Mouse (Mus musculus) fibroblast of lung, adult 2 months (primary cell): ENCODE data around the gene Tmtc2.
"Not testable (repeated sequence)": the region's sequence is repeated elsewhere in the genome, so short reads cannot be mapped to it uniquely, and the experiment has no call there.

Experiments
- DNase-seq: peaks from one replicate; pipeline ENCODE4 v3.0.0-alpha.2; 2011; ENCODE audit warnings: low read depth

Tmtc2 gene

DNA sequence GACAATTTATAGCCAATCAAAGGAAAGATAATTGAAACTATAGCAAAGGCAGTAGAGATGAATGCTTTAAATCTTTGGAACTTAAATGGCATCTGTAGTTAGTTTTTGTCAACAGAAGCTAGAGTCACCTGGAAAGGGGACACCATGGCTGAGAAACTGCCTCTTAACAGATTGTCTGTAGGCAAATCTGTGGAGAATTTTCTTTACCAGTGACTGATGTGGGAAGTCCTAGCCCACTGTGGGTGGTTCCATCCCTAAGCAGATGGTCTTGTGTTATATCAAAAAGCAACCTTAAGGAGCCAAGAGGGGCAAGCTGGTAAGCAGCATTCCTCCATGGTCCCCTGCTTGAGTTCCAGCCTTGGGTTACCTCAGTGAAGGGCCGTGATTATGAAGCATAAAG, 281.3 kb downstream of the Tmtc2 start:
- DNase-seq, result no peak

DNA sequence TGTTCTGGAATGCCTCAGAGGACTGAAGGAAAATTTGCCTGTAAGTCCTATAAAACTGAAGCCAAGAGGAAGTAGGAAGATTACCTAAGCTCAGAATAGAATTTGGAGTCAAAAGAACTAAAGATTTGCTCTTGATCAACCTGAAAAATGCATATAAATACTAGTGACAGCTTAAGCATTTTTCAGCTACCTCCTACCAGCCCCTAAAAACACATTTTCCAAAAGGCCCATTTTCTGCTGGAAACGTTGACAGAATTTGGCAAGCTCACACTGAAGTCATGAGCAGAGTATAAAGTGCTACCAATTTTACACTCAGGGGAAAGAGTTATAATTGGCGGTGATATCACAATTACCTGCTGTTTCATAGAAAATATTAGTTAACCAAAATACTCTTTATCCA, 285.8 kb downstream of the Tmtc2 start:
- no peak for DNase-seq

- DNase-seq, result no peak
Measured at GRCm38 (mm10) chr10:105287575-105287974, 286.7 kb downstream of the Tmtc2 start.

- DNase-seq, result no peak
Measured at GRCm38 (mm10) chr10:105287064-105287463, 287.2 kb downstream of the Tmtc2 start.

DNA sequence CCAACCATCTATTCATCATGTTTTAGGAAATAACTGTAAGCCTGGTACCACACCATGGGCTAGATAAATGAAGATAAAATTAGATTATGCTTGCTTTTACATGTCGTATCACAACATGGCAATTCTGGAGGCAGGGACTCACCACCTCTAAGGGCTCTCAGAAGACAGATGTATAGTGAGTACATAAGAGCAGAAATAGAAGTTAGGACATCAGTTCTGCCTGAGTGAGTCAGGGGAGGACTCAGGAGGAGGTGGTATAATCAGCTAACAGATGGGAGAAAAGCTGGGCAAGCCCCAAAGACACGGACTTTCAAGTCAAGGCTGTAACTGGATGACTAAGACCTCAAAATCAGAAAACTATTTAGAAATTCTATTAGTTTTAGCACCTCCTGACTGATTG, 288.0 kb downstream of the Tmtc2 start:
- no peak for DNase-seq

GRCm38 (mm10) chr10:105284171-105284570, 290.1 kb downstream of the Tmtc2 start:
- no peak for DNase-seq

DNA sequence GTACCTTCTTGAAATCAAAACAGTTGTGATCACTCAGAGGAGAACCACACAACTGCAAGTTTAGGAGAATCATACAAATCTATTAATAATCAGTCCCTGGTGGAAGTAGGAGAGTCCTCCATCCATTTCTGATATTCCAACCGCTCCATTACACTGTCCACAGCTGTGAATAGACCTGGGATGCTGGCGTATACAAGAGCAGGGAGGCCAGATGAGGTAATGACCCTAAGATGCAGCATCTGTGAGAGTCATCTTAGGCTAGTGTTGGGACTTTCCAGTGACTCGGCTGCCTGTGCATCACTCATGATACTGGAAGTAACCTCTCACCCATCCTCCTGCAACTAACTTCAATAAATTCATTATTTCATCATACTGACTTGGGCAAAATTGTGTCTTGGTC, 293.3 kb downstream of the Tmtc2 start:
- no peak for DNase-seq

DNA sequence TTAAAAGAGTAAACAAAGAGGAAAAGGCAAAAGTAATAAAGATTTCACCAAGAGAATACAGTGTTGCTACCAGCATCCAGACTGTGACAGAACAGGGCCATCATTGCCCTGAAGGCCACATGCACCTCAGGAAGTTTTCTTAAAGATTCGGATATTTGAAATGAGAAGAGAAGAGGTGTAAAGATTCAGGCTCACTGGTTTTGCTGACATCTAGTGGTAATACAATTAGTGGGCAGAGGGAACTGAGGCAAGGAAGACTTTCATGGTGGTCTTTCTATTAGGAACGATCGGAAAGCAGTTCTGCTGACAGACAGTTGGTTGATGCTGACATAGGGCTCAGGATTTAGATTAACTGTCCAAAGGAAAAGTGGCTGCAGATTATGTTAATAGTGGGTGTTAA, 314.2 kb downstream of the Tmtc2 start:
- no peak for DNase-seq

- DNase-seq, result not testable (repeated sequence)
Measured at GRCm38 (mm10) chr10:105238291-105238690, 336.0 kb downstream of the Tmtc2 start.

GRCm38 (mm10) chr10:105232864-105233263, 341.4 kb downstream of the Tmtc2 start:
- DNase-seq, result no peak

DNA sequence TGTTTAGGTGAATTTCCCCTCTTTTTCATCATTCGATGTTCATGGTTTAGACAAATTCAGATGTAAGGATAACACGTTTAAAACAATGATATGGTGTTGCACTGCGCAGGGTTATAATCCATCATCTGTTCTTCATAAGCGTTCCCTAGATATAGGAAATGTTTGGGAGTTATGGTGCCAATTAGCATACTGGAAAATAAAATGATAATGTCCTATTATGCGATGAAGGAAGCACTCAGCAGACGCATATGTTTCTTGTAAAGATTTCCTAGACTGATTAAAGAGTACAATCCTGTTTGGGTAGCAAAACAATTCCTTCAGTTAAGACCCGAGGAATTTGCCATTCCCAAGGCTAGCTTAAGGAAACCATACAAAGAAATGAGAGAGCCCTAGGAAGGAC, 343.8 kb downstream of the Tmtc2 start:
- no peak for DNase-seq

- DNase-seq, result no peak
Measured at GRCm38 (mm10) chr10:105228623-105229022, 345.6 kb downstream of the Tmtc2 start.

GRCm38 (mm10) chr10:105227631-105228030, 346.6 kb downstream of the Tmtc2 start:
- DNase-seq, result no peak

DNA sequence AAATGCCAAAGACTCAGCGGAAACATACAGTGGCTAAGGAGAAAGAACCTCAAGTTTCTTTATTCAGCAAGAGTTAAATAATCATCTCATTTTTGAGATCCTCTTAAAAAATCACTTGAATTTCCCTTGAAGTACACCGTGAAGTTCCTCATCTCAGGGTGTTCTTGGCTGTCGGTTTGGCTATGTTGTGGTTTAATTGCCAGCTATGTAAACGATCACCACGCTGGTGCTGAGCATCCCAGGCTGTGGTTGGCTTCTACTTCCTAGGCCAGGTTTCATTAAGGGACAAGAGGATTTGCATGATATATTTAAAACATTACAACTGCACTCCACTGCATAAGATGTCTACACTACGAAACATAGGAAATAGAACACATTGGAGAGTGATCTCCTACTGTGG, 348.5 kb downstream of the Tmtc2 start:
- no peak for DNase-seq

- no peak for DNase-seq
Measured at GRCm38 (mm10) chr10:105222904-105223303, 351.3 kb downstream of the Tmtc2 start.

- no peak for DNase-seq
Measured at GRCm38 (mm10) chr10:105201491-105201890, 372.8 kb downstream of the Tmtc2 start.

GRCm38 (mm10) chr10:105200678-105201077, 373.6 kb downstream of the Tmtc2 start:
- DNase-seq, result no peak

- DNase-seq, result no peak
Measured at GRCm38 (mm10) chr10:105200092-105200491, 374.2 kb downstream of the Tmtc2 start.

- DNase-seq, result no peak
Measured at GRCm38 (mm10) chr10:105199515-105199914, 374.7 kb downstream of the Tmtc2 start.

DNA sequence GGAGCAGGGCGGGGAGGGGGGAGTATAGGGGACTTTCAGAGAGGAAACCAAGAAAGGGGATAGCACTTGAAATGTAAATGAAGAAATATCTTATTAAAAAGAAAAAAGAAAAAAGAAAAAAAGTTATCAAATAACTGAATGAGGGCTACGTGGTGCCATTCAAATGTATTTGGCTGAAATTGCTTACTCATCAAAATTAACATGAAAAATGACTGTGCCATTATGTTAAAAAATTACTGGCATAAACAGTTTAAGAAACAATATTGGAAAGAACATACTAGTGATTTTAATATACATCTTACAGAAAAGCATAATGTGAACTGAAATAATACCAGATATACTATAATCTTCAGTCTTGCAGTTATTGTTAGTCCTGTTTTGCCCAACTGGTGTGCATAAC, 378.9 kb downstream of the Tmtc2 start:
- no peak for DNase-seq

DNA sequence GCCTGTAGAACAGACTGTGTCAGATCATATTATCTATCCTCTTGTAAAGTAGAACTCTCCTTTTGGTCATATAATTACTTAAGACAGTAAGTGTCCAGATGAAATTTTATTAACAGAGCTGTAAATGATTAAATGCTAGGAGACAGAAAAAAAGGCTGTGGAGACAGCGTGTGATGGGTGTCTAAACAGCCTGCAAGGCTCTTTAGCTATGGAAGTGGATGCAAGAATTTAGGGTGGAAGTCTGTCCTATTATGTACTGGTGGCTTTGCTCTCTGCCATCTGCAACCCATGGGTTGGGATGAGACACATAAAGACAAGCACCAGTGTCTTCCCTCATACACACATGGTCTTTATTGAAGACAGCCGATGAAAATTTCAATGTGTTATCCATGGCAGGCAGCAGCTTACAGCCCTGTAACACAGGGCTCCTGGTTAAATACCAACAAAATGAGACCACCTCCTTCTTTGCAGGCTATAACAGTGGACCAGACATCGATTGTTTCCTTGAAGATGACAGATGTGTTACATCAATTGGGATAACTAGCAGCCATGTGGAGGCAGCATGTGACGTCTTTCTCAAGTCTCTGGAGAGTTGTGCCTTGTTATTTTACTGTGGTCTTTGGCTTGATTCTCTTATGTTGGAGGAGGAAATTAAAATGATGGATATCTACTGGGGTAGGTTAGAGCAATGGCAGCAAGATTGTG, 380.3 kb downstream of the Tmtc2 start:
- no peak for DNase-seq

GRCm38 (mm10) chr10:105192071-105192470, 382.2 kb downstream of the Tmtc2 start:
- DNase-seq, result no peak

- no peak for DNase-seq
Measured at GRCm38 (mm10) chr10:105189746-105190145, 384.5 kb downstream of the Tmtc2 start.

DNA sequence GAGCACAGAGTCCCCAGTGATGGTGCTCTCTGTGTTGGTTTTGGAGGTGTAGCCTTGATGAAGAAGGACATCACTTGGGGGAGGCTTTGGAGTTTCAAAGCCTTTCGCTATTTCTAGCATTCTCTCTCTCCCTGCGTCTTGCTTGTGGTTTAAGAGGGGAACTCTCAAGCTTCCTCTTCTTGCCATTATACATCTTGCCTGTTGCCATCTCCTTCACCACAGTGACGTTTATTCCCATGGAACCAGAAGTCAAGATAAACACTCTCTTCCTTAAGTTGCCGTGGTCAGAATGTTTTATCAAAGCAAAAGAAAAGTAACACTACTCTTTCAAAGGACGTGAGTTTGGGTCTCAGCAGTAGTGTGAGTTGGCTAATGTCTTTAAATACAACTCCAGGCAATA, 387.6 kb downstream of the Tmtc2 start:
- DNase-seq, result no peak
